Mouse (Mus musculus): ENCODE results near the gene Pop7. TPM values are rescaled to one million over a fixed set of nuclear protein-coding genes. Genes with fewer than 3 reads are reported as not detected.

Pop7 gene
- polyA plus RNA-seq, 1 experiment from 2014 or later: 74.7 TPM

- Histone ChIP-seq H3K27ac (ENCODE audit: low read length) (no peak overlapping the region), H3K27me3 (replicated peaks; ENCODE audit: control insufficient read depth, insufficient read depth, low read length) (no peaks in the 10 kb centered on the region)
Observed at GRCm38 (mm10) chr5:137535318-137535717, 33.0 kb upstream of the Pop7 start.

DNA sequence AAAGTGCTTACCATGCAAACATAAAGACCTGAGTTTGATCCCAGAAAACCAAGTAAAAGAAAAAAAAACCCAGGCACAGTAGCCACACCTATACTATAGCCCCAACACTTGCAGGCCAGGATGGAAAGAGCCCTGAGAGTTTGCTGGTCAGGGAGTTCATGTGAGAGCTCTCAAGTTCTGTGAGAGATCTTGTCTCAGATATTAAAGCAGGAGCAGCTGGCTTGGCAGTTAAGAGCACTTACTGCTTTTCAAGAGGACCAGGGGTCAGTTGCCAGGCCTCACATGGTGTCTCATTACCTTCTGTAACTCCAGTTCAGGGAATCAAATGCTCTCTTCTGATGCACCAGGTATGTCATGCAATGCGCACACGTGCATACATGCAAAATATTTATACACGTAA lies 32.4 kb upstream of the Pop7 start:
- H3K4me3 ChIP-seq (replicated peaks; ENCODE audit: low read length): no peak overlapping the region
- no peak for ATAC-seq
- H3K4me1 ChIP-seq (replicated peaks; ENCODE audit: control insufficient read depth, insufficient read depth, low read length): peaks cover 16% of the 10 kb centered on the region
- H3K27me3 ChIP-seq (replicated peaks; ENCODE audit: control insufficient read depth, insufficient read depth, low read length): no peaks in the 10 kb centered on the region
- H3K27ac ChIP-seq (ENCODE audit: low read length): no peak overlapping the region
- no peaks in the 10 kb centered on the region for H3K9me3 ChIP-seq (ENCODE audit: control insufficient read depth, low read length)
- H3K4me2 ChIP-seq (ENCODE audit: low read length): no peak overlapping the region
- H3K36me3 ChIP-seq (ENCODE audit: control insufficient read depth, insufficient read depth): no peaks in the 10 kb centered on the region
- no peak overlapping the region for H3K9ac ChIP-seq (replicated peaks; ENCODE audit: low read depth, low read length)
- WGBS: 93% methylated on average over 3 of the region's 3 CpGs

More at GRCm38 (mm10) chr5:137535318-137535717, 33.0 kb upstream of the Pop7 start:
- WGBS: 83% methylated on average over 9 of the region's 9 CpGs
- Histone ChIP-seq H3K9ac (replicated peaks; ENCODE audit: low read depth, low read length) (no peak overlapping the region), H3K4me1 (replicated peaks; ENCODE audit: control insufficient read depth, insufficient read depth, low read length) (peaks cover 12% of the 10 kb centered on the region), H3K36me3 (ENCODE audit: control insufficient read depth, insufficient read depth) (no peaks in the 10 kb centered on the region), H3K4me2 (ENCODE audit: low read length) (no peak overlapping the region), H3K4me3 (replicated peaks; ENCODE audit: low read length) (no peak overlapping the region), H3K9me3 (ENCODE audit: control insufficient read depth, low read length) (no peaks in the 10 kb centered on the region)
- no peak for ATAC-seq

DNA sequence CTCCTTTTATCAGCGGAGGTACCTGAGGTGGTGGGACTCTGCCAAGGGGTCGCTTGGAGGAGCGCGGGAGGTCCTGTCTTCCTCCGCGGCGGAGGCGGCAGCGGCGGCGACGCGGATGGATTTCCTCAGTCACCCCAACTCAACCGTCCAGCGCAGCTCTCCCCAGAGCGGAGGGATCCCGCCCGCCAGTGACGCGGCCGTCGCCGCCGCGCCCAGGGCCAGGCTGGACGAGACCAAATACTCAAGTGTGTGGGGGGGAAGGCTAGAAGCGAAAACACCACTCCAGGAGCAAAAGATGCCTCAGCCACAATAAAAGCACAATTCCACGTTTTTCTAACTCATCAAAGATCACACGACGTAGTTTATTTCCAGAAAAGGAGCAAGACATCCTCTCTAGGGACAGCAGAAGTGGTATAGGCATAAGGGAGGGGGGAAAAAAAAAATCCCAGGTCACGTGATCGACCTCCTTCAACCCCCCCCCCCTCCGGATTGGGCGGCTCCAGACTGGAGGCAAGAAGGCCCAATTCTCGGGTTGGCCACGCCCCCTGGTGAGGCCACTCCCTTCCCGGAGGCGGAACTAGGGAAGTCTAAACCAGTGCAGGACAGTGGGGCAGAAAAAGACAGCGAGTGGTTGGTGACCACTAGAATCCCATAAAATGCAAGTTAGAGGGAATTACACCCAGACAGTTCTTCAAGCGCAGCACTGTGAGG lies 31.0 kb upstream of the Pop7 start, which contains the start of the genes Epo and Gnb2:
Gene Epo (minus strand): TSS at position 126 of the 711 bp plus-strand sequence.
Gene Gnb2 (minus strand): TSS at position 394 of the 711 bp plus-strand sequence.
- WGBS: under 1% methylated on average over 38 of the region's 40 CpGs
- Histone ChIP-seq H3K27me3 (replicated peaks; ENCODE audit: control insufficient read depth, insufficient read depth, low read length) (no peaks in the 10 kb centered on the region), H3K9me3 (ENCODE audit: control insufficient read depth, low read length) (no peaks in the 10 kb centered on the region), H3K4me2 (ENCODE audit: low read length) (peak within 1 kb of the TSS; percentile 90), H3K9ac (replicated peaks; ENCODE audit: low read depth, low read length) (peak within 1 kb of the TSS; percentile 92), H3K4me3 (replicated peaks; ENCODE audit: low read length) (peak within 1 kb of the TSS; percentile 81), H3K4me1 (replicated peaks; ENCODE audit: control insufficient read depth, insufficient read depth, low read length) (peaks cover 15% of the 10 kb centered on the region), H3K27ac (ENCODE audit: low read length) (peak within 1 kb of the TSS; percentile 97), H3K36me3 (ENCODE audit: control insufficient read depth, insufficient read depth) (peaks cover 12% of the 10 kb centered on the region)
- peak; percentile 74 for ATAC-seq

- H3K27ac ChIP-seq (ENCODE audit: low read length): peak overlapping the region; percentile 97
- peaks cover 17% of the 10 kb centered on the region for H3K36me3 ChIP-seq (ENCODE audit: control insufficient read depth, insufficient read depth)
- peak overlapping the region; percentile 92 for H3K9ac ChIP-seq (replicated peaks; ENCODE audit: low read depth, low read length)
- no peaks in the 10 kb centered on the region for H3K27me3 ChIP-seq (replicated peaks; ENCODE audit: control insufficient read depth, insufficient read depth, low read length)
- H3K9me3 ChIP-seq (ENCODE audit: control insufficient read depth, low read length): no peaks in the 10 kb centered on the region
- H3K4me3 ChIP-seq (replicated peaks; ENCODE audit: low read length): peak overlapping the region; percentile 81
- no peak; the same call in 1 of the 2 replicates for ATAC-seq
- peak overlapping the region; percentile 90 for H3K4me2 ChIP-seq (ENCODE audit: low read length)
- H3K4me1 ChIP-seq (replicated peaks; ENCODE audit: control insufficient read depth, insufficient read depth, low read length): peaks cover 15% of the 10 kb centered on the region
- 0% methylated on average over 11 of the region's 12 CpGs for WGBS
Observed at GRCm38 (mm10) chr5:137532808-137533116, 30.4 kb upstream of the Pop7 start.

GRCm38 (mm10) chr5:137532131-137532807 lies 30.0 kb upstream of the Pop7 start:
- WGBS: under 1% methylated on average over 19 of the region's 19 CpGs
- no peak; the same call in 1 of the 2 replicates for ATAC-seq

DNA sequence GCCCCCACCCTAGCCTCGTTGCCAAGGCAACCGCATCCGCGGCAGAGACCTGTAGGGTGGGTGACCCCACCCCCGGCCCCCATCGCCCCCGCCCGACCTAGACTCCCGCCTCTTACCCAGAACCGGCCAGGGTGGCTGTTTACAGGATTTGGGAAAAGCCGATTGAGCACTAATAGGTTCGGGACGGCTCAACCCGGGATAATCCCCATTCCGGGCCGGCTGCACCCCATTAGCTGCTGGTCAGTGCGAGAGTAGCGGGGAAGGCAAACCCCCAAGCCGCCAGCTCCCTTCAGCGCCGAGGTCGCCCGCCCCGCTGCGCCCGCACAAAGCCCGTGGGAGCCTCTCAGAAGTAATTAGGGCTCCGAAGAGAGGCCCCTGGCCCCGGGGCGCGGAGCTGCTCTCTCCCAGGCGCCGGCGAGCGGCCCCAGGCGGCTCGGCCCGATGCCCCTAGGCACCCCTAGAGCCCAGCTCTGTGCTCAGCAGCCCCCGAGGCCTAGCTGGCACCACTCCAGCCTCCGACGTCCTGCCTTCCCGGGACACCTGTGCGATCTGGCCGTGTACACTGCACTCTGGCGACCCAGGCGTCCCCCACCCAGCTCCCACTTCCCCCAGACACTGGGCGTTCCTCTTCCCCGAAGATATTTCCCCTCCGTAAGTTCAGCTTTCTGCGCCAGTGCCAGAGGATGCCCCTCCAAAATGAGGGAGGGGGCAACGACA lies 29.3 kb upstream of the Pop7 start:
- Histone ChIP-seq H3K4me3 (replicated peaks; ENCODE audit: low read length) (peak overlapping the region; percentile 81), H3K9me3 (ENCODE audit: control insufficient read depth, low read length) (no peaks in the 10 kb centered on the region), H3K27ac (ENCODE audit: low read length) (peak overlapping the region; percentile 97), H3K4me2 (ENCODE audit: low read length) (peak overlapping the region; percentile 90), H3K9ac (replicated peaks; ENCODE audit: low read depth, low read length) (peak overlapping the region; percentile 92), H3K36me3 (ENCODE audit: control insufficient read depth, insufficient read depth) (peaks cover 23% of the 10 kb centered on the region), H3K27me3 (replicated peaks; ENCODE audit: control insufficient read depth, insufficient read depth, low read length) (no peaks in the 10 kb centered on the region), H3K4me1 (replicated peaks; ENCODE audit: control insufficient read depth, insufficient read depth, low read length) (peaks cover 17% of the 10 kb centered on the region)
- peak; percentile 21 for ATAC-seq
- under 1% methylated on average over 47 of the region's 51 CpGs for WGBS

More at GRCm38 (mm10) chr5:137532131-137532807, 30.0 kb upstream of the Pop7 start:
- peaks cover 17% of the 10 kb centered on the region for H3K4me1 ChIP-seq (replicated peaks; ENCODE audit: control insufficient read depth, insufficient read depth, low read length)
- H3K9me3 ChIP-seq (ENCODE audit: control insufficient read depth, low read length): no peaks in the 10 kb centered on the region
- peak overlapping the region; percentile 92 for H3K9ac ChIP-seq (replicated peaks; ENCODE audit: low read depth, low read length)
- H3K36me3 ChIP-seq (ENCODE audit: control insufficient read depth, insufficient read depth): peaks cover 22% of the 10 kb centered on the region
- H3K4me2 ChIP-seq (ENCODE audit: low read length): peak overlapping the region; percentile 90
- peak overlapping the region; percentile 81 for H3K4me3 ChIP-seq (replicated peaks; ENCODE audit: low read length)
- H3K27me3 ChIP-seq (replicated peaks; ENCODE audit: control insufficient read depth, insufficient read depth, low read length): no peaks in the 10 kb centered on the region
- peak overlapping the region; percentile 97 for H3K27ac ChIP-seq (ENCODE audit: low read length)

GRCm38 (mm10) chr5:137530588-137531413 lies 28.5 kb upstream of the Pop7 start:
- 0% methylated on average over 36 of the region's 46 CpGs for WGBS
- H3K9ac ChIP-seq (replicated peaks; ENCODE audit: low read depth, low read length): peak overlapping the region; percentile 92
- peak overlapping the region; percentile 90 for H3K4me2 ChIP-seq (ENCODE audit: low read length)
- peaks cover 20% of the 10 kb centered on the region for H3K4me1 ChIP-seq (replicated peaks; ENCODE audit: control insufficient read depth, insufficient read depth, low read length)
- no peaks in the 10 kb centered on the region for H3K9me3 ChIP-seq (ENCODE audit: control insufficient read depth, low read length)
- peaks cover 23% of the 10 kb centered on the region for H3K36me3 ChIP-seq (ENCODE audit: control insufficient read depth, insufficient read depth)
- H3K27ac ChIP-seq (ENCODE audit: low read length): peak overlapping the region; percentile 97
- no peaks in the 10 kb centered on the region for H3K27me3 ChIP-seq (replicated peaks; ENCODE audit: control insufficient read depth, insufficient read depth, low read length)
- H3K4me3 ChIP-seq (replicated peaks; ENCODE audit: low read length): peak overlapping the region; percentile 81
- ATAC-seq: peak; percentile 65

- 72% methylated on average over 8 of the region's 8 CpGs for WGBS
- Histone ChIP-seq H3K27me3 (replicated peaks; ENCODE audit: control insufficient read depth, insufficient read depth, low read length) (no peaks in the 10 kb centered on the region), H3K9me3 (ENCODE audit: control insufficient read depth, low read length) (no peaks in the 10 kb centered on the region), H3K4me2 (ENCODE audit: low read length) (peak overlapping the region; percentile 90), H3K4me1 (replicated peaks; ENCODE audit: control insufficient read depth, insufficient read depth, low read length) (peaks cover 20% of the 10 kb centered on the region), H3K9ac (replicated peaks; ENCODE audit: low read depth, low read length) (peak overlapping the region; percentile 92), H3K36me3 (ENCODE audit: control insufficient read depth, insufficient read depth) (peaks cover 25% of the 10 kb centered on the region), H3K4me3 (replicated peaks; ENCODE audit: low read length) (peak overlapping the region; percentile 81), H3K27ac (ENCODE audit: low read length) (peak overlapping the region; percentile 97)
- ATAC-seq: no peak
Observed at GRCm38 (mm10) chr5:137530075-137530474, 27.8 kb upstream of the Pop7 start.
